Mouse (Mus musculus) cerebellum, adult 2 months (tissue): ENCODE data around the gene Celsr2.

Experiments used
- CTCF ChIP-seq: fragments of 200-500 bp; IDR thresholded peaks from 2 replicates; pipeline ENCODE4 v1.5.1; 2011; ENCODE audit warnings: low read depth, mild to moderate bottlenecking, control low read depth, low read length, moderate library complexity, borderline replicate concordance; ENCODE audit not compliant: insufficient read depth
- POLR2A ChIP-seq: fragments of 200-500 bp; IDR thresholded peaks from 2 replicates; pipeline ENCODE4 v1.6.1; 2011; ENCODE audit warnings: low read length, control low read depth, borderline replicate concordance; ENCODE audit not compliant: insufficient read depth

DNA sequence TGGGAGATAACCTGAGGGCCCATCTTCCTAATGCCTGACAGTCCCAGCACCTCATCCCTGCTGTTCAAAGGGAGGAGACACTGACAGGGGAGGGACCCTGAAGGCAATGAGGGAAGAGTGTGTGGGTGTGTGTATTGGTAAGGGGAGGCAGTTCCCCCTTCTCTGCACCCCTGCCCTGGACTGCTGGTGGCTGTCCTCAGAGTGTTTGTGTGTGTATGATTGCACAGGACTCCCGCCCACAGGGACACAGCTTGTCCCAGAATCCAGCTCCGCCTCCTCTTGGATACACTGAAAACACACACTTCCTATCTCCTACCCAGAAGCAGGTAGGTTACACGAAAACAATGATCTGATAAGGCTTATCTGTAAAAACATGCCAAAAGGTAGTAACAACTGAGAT, 60.1 kb downstream of the Celsr2 start:
- no peak for TF ChIP-seq POLR2A
- TF ChIP-seq CTCF, result no peak
